Comparison of ENCODE assay signal across 10 mouse cellular contexts in the genomic region with DNA sequence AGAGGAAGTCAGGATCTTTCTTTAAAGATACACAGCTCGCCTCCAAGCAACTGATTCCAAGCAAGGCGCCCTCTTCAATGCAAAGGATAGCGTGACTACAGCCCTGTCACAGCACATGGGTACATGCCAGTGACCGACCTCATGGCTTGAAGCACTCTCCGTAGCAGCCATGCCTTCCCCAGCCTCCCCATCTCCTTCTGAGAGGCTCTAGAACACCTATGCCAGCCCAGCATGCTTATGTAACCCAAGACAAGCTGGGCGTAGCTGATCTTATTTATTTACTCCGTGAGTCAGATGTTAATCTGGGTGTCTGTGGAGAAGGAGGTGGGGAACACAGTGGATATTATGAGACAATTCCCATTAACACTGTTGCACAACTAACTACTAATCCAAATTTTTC. TPM values are rescaled to one million over a fixed set of nuclear protein-coding genes. Genes with fewer than 3 reads are reported as not detected.
DNase-seq lines count a peak whose midpoint lies in the region; ATAC-seq and TF ChIP-seq lines count a peak whose summit lies in the region.
"Had no signal": no experiment of that assay in that cellular context is flagged by ENCODE, and none has a peak within 500 bp of the region (broad histone marks: within the 10 kb centered on the region; RNA-seq: fewer than 3 reads in every experiment).

No protein-coding gene starts in this region.

- H3K36me3 ChIP-seq in forebrain, embryonic 13.5 days (ENCODE audit: poor library complexity, severe bottlenecking), result peaks cover 5% of the 10 kb centered on the region; the same call in 1 of the 2 replicates

- H3K9ac ChIP-seq in forebrain, embryonic 13.5 days, result no peak overlapping the region
- H3K9ac ChIP-seq: lung, embryonic 14.5 days had no signal

- WGBS in forebrain, embryonic 13.5 days, result 66% methylated on average over 7 of the region's 7 CpGs

- intact Hi-C loops in left cerebral cortex, adult 2 months (cut with DNase I), result no loop called here
- intact Hi-C loops in left cerebral cortex, postnatal 36 days (cut with DNase I), result no loop called here

- H3K27ac ChIP-seq in left cerebral cortex, adult 2 months, result peak overlapping the region; percentile 45
- H3K27ac ChIP-seq in forebrain, embryonic 13.5 days, result no peak overlapping the region

- no peaks in the 10 kb centered on the region for H3K27me3 ChIP-seq in forebrain, embryonic 13.5 days

- H3K9me3 ChIP-seq in forebrain, embryonic 13.5 days (replicated peaks), result no peaks in the 10 kb centered on the region

- TF ChIP-seq CTCF in left cerebral cortex, adult 2 months (IDR thresholded peaks at IDR 0.05), result no peak

- DNase-seq in left cerebral cortex, adult 2 months (ENCODE audit: extremely low spot score in 1 of 2, low spot score in 2 of 2), result no peak
- no peak for DNase-seq in left cerebral cortex, postnatal 36 days (ENCODE audit: low spot score in 2 of 2)
- DNase-seq in ES-CJ7 (ENCODE audit: low read depth, low spot score), result peak; percentile 33
- DNase-seq in ZHBTc4 (ENCODE audit: low read depth, low spot score), result peak; percentile 44
- peak; percentile 21 for DNase-seq in gastrocnemius, postnatal 25 days
- DNase-seq in T-cell, adult 2 months (ENCODE audit: low spot score), result no peak
- DNase-seq: lung, embryonic 14.5 days; thymus, postnatal 4 days had no signal

- no peak overlapping the region for H3K4me2 ChIP-seq in forebrain, embryonic 13.5 days
- H3K4me2 ChIP-seq: heart, embryonic 11.5 days; lung, embryonic 14.5 days had no signal

- no peak for ATAC-seq in forebrain, embryonic 13.5 days

- peaks cover 18% of the 10 kb centered on the region for H3K4me1 ChIP-seq in forebrain, embryonic 13.5 days

- H3K4me3 ChIP-seq in left cerebral cortex, adult 2 months, result no peak overlapping the region
- no peak overlapping the region for H3K4me3 ChIP-seq in forebrain, embryonic 13.5 days

RNA-seq across cellular contexts. Expression of a gene that starts 13.8 kb away (rescaled TPM):
- total RNA-seq in left cerebral cortex, adult 2 months (2021), result 100 to 1,000 TPM; 139 to 145 TPM
- 100 to 1,000 TPM; 129 to 140 TPM for total RNA-seq in left cerebral cortex, postnatal 36 days (2021)
- total RNA-seq in gastrocnemius, postnatal 25 days (2021), result 10 to 100 TPM; 19.3 to 20.2 TPM
- 22.9 and 24.6 TPM in 2 replicates for polyA plus RNA-seq in forebrain, embryonic 13.5 days (2015; fragmentation: Nextera tagmentation; extraction: Ambion mirVana)

Comparison
In these comparisons a context has a peak if more than half of its experiments do, and no peak if none do; other contexts are left out.
1. DNase-seq: peak in ES-CJ7 (single experiment), ZHBTc4 (single experiment) and gastrocnemius, postnatal 25 days (single experiment); none in left cerebral cortex, adult 2 months (0 of 2), left cerebral cortex, postnatal 36 days (0 of 2) and T-cell, adult 2 months (single experiment).
2. RNA of a gene that starts 13.8 kb away (total RNA-seq): 139 to 145 TPM in left cerebral cortex, adult 2 months and 129 to 140 TPM in left cerebral cortex, postnatal 36 days; 19.3 to 20.2 TPM in gastrocnemius, postnatal 25 days; every median in the first group is over 4 times any median in the second.